Mouse (Mus musculus) limb, embryonic 12.5 days (tissue): ENCODE results near the gene Lgi4. TPM values are rescaled to one million over a fixed set of nuclear protein-coding genes. Genes with fewer than 3 reads are reported as not detected.
A peak's percentile ranks its signal among the peaks of the same experiment; 100 is the strongest.

Source experiments
- ATAC-seq: fragments of 200-750 bp; cut with Nextera tagmentation; 2 replicates; pipeline ENCODE4 v1.8.0; 2017; ENCODE audit warnings: low read depth, moderate TSS enrichment; ENCODE audit not compliant: insufficient number of reproducible peaks, insufficient read depth, low FRiP score, low TSS enrichment
- H3K27ac ChIP-seq: fragments of 300-500 bp; sonication (generic); 2 replicates; pipeline ENCODE4 v1.5.1; 2016; ENCODE audit warnings: mild to moderate bottlenecking, moderate library complexity
- H3K27me3 ChIP-seq: fragments of 300-500 bp; sonication (generic); 2 replicates; pipeline ENCODE4 v1.6.1; 2016; ENCODE audit warnings: mild to moderate bottlenecking, moderate library complexity
- H3K36me3 ChIP-seq: fragments of 300-500 bp; sonication (generic); 2 replicates; pipeline ENCODE4 v1.6.1; 2016; ENCODE audit warnings: mild to moderate bottlenecking, moderate library complexity
- H3K4me1 ChIP-seq: fragments of 300-500 bp; sonication (generic); replicated peaks from 2 replicates; pipeline ENCODE4 v1.6.1; 2016
- H3K4me2 ChIP-seq: fragments of 300-500 bp; sonication (generic); 2 replicates; pipeline ENCODE4 v1.6.1; 2016; ENCODE audit warnings: mild to moderate bottlenecking, moderate library complexity
- H3K4me3 ChIP-seq: fragments of 300-500 bp; sonication (generic); replicated peaks from 2 replicates; pipeline ENCODE4 v1.5.1; 2016; ENCODE audit warnings: mild to moderate bottlenecking
- H3K9ac ChIP-seq: fragments of 300-500 bp; sonication (generic); replicated peaks from 2 replicates; pipeline ENCODE4 v1.6.1; 2016; ENCODE audit warnings: mild to moderate bottlenecking, moderate library complexity
- H3K9me3 ChIP-seq: fragments of 300-500 bp; sonication (generic); 2 replicates; pipeline ENCODE4 v1.6.1; 2016; ENCODE audit warnings: mild to moderate bottlenecking, moderate library complexity
- whole genome bisulfite sequencing: fragments of 180-500 bp; shearing (Covaris S2); methylation state at CpG from one replicate; pipeline ENCODE4 v1.1.7; 2016; 5-methylcytosine and 5-hydroxymethylcytosine counted together
- polyA plus RNA-seq: library from polyadenylated mRNA; unstranded; fragments of >200 nt; fragmentation: Nextera tagmentation; extraction: Ambion mirVana; gene quantifications from 2 replicates; pipeline ENCODE4 v1.2.1, GENCODE M21; 2016

Gene Lgi4
- polyA plus RNA-seq, 1 experiment from 2014 or later, result 0.61 TPM

GRCm38 (mm10) chr7:31059919-31060620 is 928 bp downstream of the Lgi4 start:
- WGBS, result 64% methylated on average over 11 of the region's 11 CpGs
- Histone ChIP-seq H3K9ac (no peak overlapping the region; the same call in 1 of the 2 replicates), H3K9me3 (no peaks in the 10 kb centered on the region), H3K27me3 (no peaks in the 10 kb centered on the region), H3K4me3 (no peak overlapping the region), H3K27ac (no peak overlapping the region), H3K36me3 (no peaks in the 10 kb centered on the region), H3K4me2 (no peak overlapping the region), H3K4me1 (peaks cover 11% of the 10 kb centered on the region)
- no peak for ATAC-seq

DNA sequence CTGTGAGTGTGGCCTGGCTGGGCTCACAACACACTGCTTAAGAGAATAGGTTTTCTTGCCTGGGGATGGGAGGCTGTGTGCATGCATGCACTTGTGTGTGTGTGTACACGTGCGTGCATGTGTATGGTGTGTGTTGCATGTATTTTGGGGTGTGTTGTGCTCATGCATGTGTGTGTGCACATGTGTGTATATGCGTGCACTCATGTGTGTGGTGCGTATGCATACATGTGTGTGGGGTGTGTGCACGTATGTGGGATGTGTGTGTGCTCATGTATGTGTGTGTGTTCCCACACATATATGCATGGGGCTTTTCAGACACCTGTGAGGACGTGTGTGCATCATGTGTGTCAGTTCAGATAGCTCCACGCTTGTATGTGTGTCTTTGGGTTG is 1.5 kb downstream of the Lgi4 start:
- Histone ChIP-seq H3K4me3 (no peak overlapping the region), H3K9ac (no peak overlapping the region), H3K4me2 (no peak overlapping the region), H3K36me3 (no peaks in the 10 kb centered on the region), H3K27me3 (no peaks in the 10 kb centered on the region), H3K9me3 (no peaks in the 10 kb centered on the region), H3K4me1 (peaks cover 5% of the 10 kb centered on the region; the same call in 1 of the 2 replicates), H3K27ac (no peak overlapping the region)
- no peak for ATAC-seq
- 88% methylated on average over 7 of the region's 7 CpGs for WGBS

DNA sequence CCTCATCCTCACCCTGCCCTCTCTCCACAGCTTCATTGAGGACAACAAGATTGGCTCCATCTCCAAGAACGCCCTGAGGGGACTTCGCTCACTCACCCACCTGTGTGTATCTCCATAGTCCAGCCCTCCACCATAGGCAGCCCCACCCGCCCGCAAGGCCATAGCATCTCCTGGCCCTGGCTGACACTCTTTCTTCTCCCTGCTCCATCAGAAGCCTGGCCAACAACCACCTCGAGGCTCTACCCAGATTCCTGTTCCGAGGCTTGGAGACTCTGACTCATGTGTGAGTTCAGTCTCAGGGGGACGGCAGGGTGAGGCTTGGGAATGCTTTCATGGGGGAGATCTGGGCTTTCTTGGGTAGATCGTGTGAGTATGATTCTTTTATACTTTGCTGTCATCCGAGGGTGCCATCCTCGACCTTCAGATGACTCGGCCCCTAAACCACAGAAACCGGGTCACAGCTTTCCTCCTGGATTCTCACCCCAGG is 4.0 kb downstream of the Lgi4 start:
- Histone ChIP-seq H3K36me3 (no peaks in the 10 kb centered on the region), H3K9ac (no peak overlapping the region), H3K4me2 (no peak overlapping the region), H3K27me3 (no peaks in the 10 kb centered on the region), H3K4me3 (no peak overlapping the region), H3K27ac (no peak overlapping the region), H3K4me1 (peaks cover 17% of the 10 kb centered on the region), H3K9me3 (no peaks in the 10 kb centered on the region)
- ATAC-seq, result no peak
- 84% methylated on average over 12 of the region's 12 CpGs for WGBS

- Histone ChIP-seq H3K4me1 (peaks cover 22% of the 10 kb centered on the region), H3K9ac (no peak overlapping the region), H3K27me3 (no peaks in the 10 kb centered on the region), H3K4me2 (no peak overlapping the region), H3K27ac (peak overlapping the region; percentile 43; the same call in 1 of the 2 replicates), H3K9me3 (no peaks in the 10 kb centered on the region), H3K36me3 (no peaks in the 10 kb centered on the region), H3K4me3 (no peak overlapping the region)
- peak; percentile 21; the same call in 1 of the 2 replicates for ATAC-seq
- 38% methylated on average over 5 of the region's 5 CpGs for WGBS
These were observed 8.7 kb downstream of the Lgi4 start for GRCm38 (mm10) chr7:31067836-31068235.

DNA sequence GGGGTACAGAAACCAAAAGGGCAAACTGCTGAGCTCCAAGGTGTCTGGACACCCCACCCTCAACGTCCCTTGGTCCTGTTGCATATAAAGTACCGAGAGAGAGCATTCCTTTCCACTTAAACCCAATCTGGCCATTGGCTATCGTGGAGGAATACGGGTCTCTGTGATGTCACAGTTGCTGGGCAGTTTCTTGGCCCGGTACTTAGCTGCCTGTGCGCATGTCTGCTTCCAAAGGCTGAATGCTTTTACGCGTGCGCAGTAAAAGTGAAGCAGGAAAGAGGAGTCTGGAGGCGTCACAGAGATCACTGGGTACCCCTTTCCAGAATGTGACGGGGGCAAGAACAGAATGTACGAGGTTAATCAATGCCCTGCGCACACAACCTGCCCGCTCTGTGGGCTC is 10.3 kb downstream of the Lgi4 start:
- ATAC-seq, result no peak
- Histone ChIP-seq H3K9me3 (no peaks in the 10 kb centered on the region), H3K4me1 (peaks cover 22% of the 10 kb centered on the region), H3K27me3 (no peaks in the 10 kb centered on the region), H3K27ac (no peak overlapping the region), H3K4me2 (no peak overlapping the region), H3K9ac (no peak overlapping the region), H3K36me3 (no peaks in the 10 kb centered on the region), H3K4me3 (no peak overlapping the region)
- 84% methylated on average over 14 of the region's 14 CpGs for WGBS

DNA sequence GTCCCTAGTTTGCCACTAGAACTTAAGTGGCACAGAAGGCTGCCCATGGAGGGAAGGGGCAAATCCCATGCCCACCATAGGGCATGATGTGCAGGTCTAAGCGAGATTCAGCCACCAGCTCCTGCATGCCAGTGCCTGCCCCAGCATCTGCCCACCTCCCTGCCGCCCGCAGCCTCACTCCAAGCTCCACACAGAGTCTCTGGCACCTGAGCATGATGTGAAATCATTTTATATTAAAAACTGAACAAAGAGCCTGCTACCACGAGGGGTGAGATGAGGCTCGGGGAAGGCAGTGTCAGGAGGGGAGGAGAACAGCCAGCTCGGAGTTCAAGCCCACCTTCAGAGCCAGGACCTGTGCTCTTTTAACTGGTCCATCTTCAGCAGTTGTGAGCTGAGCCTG is 11.2 kb downstream of the Lgi4 start:
- H3K9ac ChIP-seq, result no peak overlapping the region
- ATAC-seq, result no peak
- H3K4me2 ChIP-seq, result no peak overlapping the region
- no peaks in the 10 kb centered on the region for H3K36me3 ChIP-seq
- no peaks in the 10 kb centered on the region for H3K9me3 ChIP-seq
- H3K27me3 ChIP-seq, result no peaks in the 10 kb centered on the region
- H3K4me3 ChIP-seq, result no peak overlapping the region
- H3K27ac ChIP-seq, result no peak overlapping the region
- peaks cover 22% of the 10 kb centered on the region for H3K4me1 ChIP-seq
- 81% methylated on average over 6 of the region's 6 CpGs for WGBS

DNA sequence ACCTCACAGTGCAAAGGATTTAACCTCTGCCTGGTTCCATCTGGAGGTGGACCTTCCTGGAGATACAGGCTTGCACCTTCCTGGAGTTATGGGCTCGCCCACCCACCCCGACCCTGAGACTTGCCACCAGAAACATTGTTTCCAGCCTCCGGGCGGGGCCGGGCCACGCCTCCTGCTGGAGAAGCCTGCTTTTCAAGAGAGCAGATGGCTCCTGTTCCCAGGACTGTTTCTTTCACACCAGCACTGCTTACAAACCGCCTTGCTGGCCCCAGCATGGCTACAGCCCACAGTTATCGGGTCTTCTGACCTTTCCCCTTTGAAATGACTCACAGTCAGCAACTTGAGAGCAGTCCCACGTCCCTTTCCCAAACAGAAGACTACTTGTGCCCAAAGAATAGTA is 13.2 kb downstream of the Lgi4 start:
- WGBS, result 21% methylated on average over 9 of the region's 9 CpGs
- no peaks in the 10 kb centered on the region for H3K27me3 ChIP-seq
- H3K4me2 ChIP-seq, result no peak overlapping the region
- no peak overlapping the region for H3K4me3 ChIP-seq
- H3K36me3 ChIP-seq, result no peaks in the 10 kb centered on the region
- H3K9me3 ChIP-seq, result no peaks in the 10 kb centered on the region
- H3K4me1 ChIP-seq, result peaks cover 27% of the 10 kb centered on the region
- H3K9ac ChIP-seq, result no peak overlapping the region
- no peak for ATAC-seq
- H3K27ac ChIP-seq, result no peak overlapping the region

DNA sequence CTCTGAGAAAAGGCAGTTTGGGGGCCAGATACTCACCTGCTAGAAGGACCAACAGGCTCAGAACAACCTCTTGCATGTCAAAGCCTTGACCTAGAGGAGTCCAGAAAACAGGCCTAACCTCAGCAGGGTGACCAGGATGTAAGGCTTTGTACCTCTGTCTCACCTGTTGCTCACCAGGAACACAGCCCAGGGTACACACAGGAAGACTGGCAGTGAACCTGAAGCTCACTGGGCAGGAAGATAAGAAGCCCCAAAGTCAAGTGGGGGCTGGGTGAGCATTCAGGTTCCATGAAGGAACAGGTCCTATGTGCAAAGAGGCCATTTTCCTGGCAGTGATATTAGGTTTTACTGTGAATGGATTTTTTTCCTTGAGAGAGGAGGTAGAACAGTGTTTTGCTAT is 14.4 kb downstream of the Lgi4 start:
- H3K36me3 ChIP-seq, result no peaks in the 10 kb centered on the region
- H3K4me3 ChIP-seq, result no peak overlapping the region
- H3K4me1 ChIP-seq, result peaks cover 23% of the 10 kb centered on the region

DNA sequence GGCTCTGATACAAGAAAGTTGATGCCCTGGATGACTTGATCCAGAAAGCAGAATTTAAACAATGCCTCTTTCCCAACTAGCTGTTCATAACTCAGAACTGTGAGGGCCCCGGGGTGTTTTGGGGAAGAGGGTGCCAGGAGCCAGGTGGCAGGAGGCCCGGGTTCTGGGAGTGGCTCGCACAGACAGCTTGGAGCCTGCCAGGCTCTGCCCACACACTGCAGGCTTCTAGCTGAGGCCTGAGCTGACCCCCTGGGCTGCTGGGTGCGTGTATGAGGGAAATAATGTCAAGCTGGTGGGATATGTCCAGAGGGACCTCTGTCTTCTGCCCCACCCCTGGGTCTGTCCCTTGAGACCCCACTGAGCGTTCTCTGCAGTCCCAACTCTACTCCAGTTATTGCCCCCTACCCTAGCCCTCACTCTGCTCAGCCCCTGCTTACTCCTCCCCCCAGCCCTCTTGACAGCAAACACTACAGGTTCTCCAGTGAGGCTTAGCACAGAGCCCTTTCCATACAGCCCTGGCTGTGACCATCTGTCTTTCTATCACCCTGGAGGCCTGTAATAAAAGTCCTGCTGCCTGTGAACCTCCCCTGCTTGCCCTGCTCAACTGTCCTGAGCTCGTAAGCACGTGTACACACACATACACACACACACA is 15.0 kb downstream of the Lgi4 start:
- ATAC-seq, result no peak
- Histone ChIP-seq H3K36me3 (no peaks in the 10 kb centered on the region), H3K9me3 (no peaks in the 10 kb centered on the region), H3K27me3 (no peaks in the 10 kb centered on the region), H3K4me2 (no peak overlapping the region), H3K4me3 (no peak overlapping the region), H3K4me1 (peaks cover 23% of the 10 kb centered on the region), H3K27ac (no peak overlapping the region), H3K9ac (no peak overlapping the region)
- 51% methylated on average over 7 of the region's 7 CpGs for WGBS

More for the DNA sequence above, 14.4 kb downstream of the Lgi4 start:
- Histone ChIP-seq H3K27me3 (no peaks in the 10 kb centered on the region), H3K9ac (no peak overlapping the region), H3K9me3 (no peaks in the 10 kb centered on the region), H3K27ac (no peak overlapping the region), H3K4me2 (no peak overlapping the region)
- ATAC-seq, result no peak

DNA sequence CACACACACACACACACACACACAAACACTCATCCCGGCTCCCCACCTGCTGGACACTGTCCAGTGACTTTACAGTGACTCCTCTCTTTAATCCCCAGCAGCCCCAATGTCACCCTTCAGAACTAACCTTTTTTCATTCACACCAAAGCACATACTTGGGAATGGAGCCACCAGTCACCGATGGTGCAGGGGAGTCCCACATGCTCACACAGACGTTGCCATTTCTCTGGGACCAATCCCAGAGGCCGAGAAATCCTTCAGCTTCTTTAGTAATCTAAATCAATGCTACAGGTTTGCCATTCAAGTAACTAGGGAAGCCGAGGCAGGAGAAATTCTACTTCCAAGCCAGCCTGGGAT is 15.5 kb downstream of the Lgi4 start:
- Histone ChIP-seq H3K4me3 (no peak overlapping the region), H3K27ac (no peak overlapping the region), H3K9me3 (no peaks in the 10 kb centered on the region), H3K27me3 (no peaks in the 10 kb centered on the region), H3K4me1 (peaks cover 23% of the 10 kb centered on the region), H3K36me3 (no peaks in the 10 kb centered on the region), H3K9ac (no peak overlapping the region), H3K4me2 (no peak overlapping the region)
- no peak for ATAC-seq
- 69% methylated on average over 5 of the region's 5 CpGs for WGBS

GRCm38 (mm10) chr7:31076492-31076891 is 17.4 kb downstream of the Lgi4 start, which contains the start of gene Fxyd3:
TSS of gene Fxyd3 (minus strand) at chr7:31076704.
- H3K9ac ChIP-seq, result no peak within 1 kb of the TSS
- H3K9me3 ChIP-seq, result peaks cover 2% of the 10 kb centered on the region; the same call in 1 of the 2 replicates
- no peaks in the 10 kb centered on the region for H3K27me3 ChIP-seq
- H3K4me1 ChIP-seq, result peaks cover 23% of the 10 kb centered on the region
- no peaks in the 10 kb centered on the region for H3K36me3 ChIP-seq
- ATAC-seq, result no peak
- WGBS, result 40% methylated on average over 5 of the region's 5 CpGs
- H3K4me3 ChIP-seq, result no peak within 1 kb of the TSS
- peak within 1 kb of the TSS; percentile 10 for H3K4me2 ChIP-seq
- peak within 1 kb of the TSS; percentile 62; the same call in 1 of the 2 replicates for H3K27ac ChIP-seq
